Mouse (Mus musculus): Measurements from ENCODE around the gene Efhd2.

- TF ChIP-seq CTCF (conservative IDR thresholded peaks at IDR 0.05; ENCODE audit: insufficient read depth, insufficient read length, low read depth, low read length) (no peak), POLR2A (IDR thresholded peaks at IDR 0.05; ENCODE audit: low read depth, low read length) (no peak)
Measured at GRCm38 (mm10) chr4:141827401-141827800, 47.3 kb downstream of the Efhd2 start.

Data from kidney, adult 2 months (tissue).